ENCODE assay signal across 9 mouse cellular contexts in the genomic region with DNA sequence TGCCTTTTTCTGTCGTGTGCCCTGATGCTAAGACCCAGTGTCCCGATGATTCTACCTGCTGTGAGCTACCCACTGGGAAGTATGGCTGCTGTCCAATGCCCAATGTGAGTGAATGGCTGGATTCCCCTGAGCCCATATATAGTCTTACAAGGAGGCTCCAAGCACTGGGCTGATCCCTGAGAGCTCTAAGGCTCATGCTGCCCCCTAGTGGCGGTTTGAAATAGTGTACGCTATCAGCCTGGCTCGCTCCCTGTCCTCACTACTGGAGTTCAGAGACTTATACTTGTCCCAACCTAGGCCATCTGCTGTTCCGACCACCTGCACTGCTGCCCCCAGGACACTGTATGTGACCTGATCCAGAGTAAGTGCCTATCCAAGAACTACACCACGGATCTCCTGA. TPM values are rescaled to one million over a fixed set of nuclear protein-coding genes. Genes with fewer than 3 reads are reported as not detected.
DNase-seq lines count a peak whose midpoint lies in the region; ATAC-seq lines count a peak whose summit lies in the region.
"Had no signal": no experiment of that assay in that cellular context is flagged by ENCODE, and none has a peak within 500 bp of the region (broad histone marks: within the 10 kb centered on the region; RNA-seq: fewer than 3 reads in every experiment).

No protein-coding gene starts in this region.

- H3K27me3 ChIP-seq in heart, embryonic 11.5 days (ENCODE audit: control insufficient read depth, insufficient read depth, low read length) = peaks cover 5% of the 10 kb centered on the region

- 12% methylated on average over 7 of the region's 7 CpGs for WGBS in heart, embryonic 11.5 days (ENCODE audit: insufficient replicate concordance)

- no peak overlapping the region for H3K4me2 ChIP-seq in heart, embryonic 11.5 days

- H3K4me3 ChIP-seq in heart, embryonic 11.5 days (ENCODE audit: low read depth, low read length) = no peak overlapping the region
- H3K4me3 ChIP-seq: myocyte had no signal

- peak; percentile 98 for DNase-seq in heart, adult 11 months
- DNase-seq in gastrocnemius, postnatal 25 days = peak; percentile 69
- DNase-seq in kidney, adult 9 months = peak; percentile 90
- peak; percentile 87 for DNase-seq in liver
- DNase-seq in naive thymus-derived CD4-positive, alpha-beta T cell, adult 2 months (ENCODE audit: low read depth) = peak; percentile 90
- DNase-seq in spleen, postnatal 36 days (ENCODE audit: low spot score in 2 of 2) = peak; percentile 73 to 76

- no peak overlapping the region for H3K9ac ChIP-seq in heart, embryonic 11.5 days (ENCODE audit: low read depth, low read length)

- H3K9me3 ChIP-seq in heart, embryonic 11.5 days (replicated peaks; ENCODE audit: control insufficient read depth, low read length) = no peaks in the 10 kb centered on the region

- H3K4me1 ChIP-seq in heart, embryonic 11.5 days (ENCODE audit: control insufficient read depth, insufficient read depth, low read length) = peaks cover 32% of the 10 kb centered on the region

- H3K27ac ChIP-seq in heart, embryonic 11.5 days (ENCODE audit: low read depth, low read length) = no peak overlapping the region

- peaks cover 10% of the 10 kb centered on the region for H3K36me3 ChIP-seq in heart, embryonic 11.5 days (ENCODE audit: control insufficient read depth, insufficient read depth, low read length)

- no peak for ATAC-seq in heart, embryonic 11.5 days (replicated peaks; ENCODE audit: insufficient number of reproducible peaks, low FRiP score, low TSS enrichment)
- ATAC-seq in common myeloid progenitor, adult 5-6 weeks (replicated peaks; ENCODE audit: low read depth, poor library complexity, severe bottlenecking) = 0 out of 2 replicates have a peak, but pooled peaks have one; percentile 26

RNA-seq across cellular contexts. Expression of a gene that starts 4.3 kb away (rescaled TPM):
- polyA plus RNA-seq in heart, embryonic 11.5 days (2014; fragmentation: Nextera tagmentation; extraction: Ambion mirVana) = 110 and 113 TPM in 2 replicates
- 20.9 and 26.1 TPM in 2 replicates for total RNA-seq in common myeloid progenitor, adult 5-6 weeks (2017)
- total RNA-seq in gastrocnemius, postnatal 25 days (2021) = 10 to 100 TPM; 28.7 to 35.2 TPM

RNA-seq across cellular contexts. Expression of a gene that starts 13.1 kb away (rescaled TPM):
- polyA plus RNA-seq in heart, embryonic 11.5 days (2014; fragmentation: Nextera tagmentation; extraction: Ambion mirVana) = 3.1 and 5.1 TPM in 2 replicates
- 8.2 and 11.6 TPM in 2 replicates for total RNA-seq in common myeloid progenitor, adult 5-6 weeks (2017)
- total RNA-seq in gastrocnemius, postnatal 25 days (2021) = 1 to 10 TPM; 1.6 to 2.7 TPM

RNA-seq across cellular contexts. Expression of a gene that starts 26.7 kb away (rescaled TPM):
- 274 and 281 TPM in 2 replicates for polyA plus RNA-seq in heart, embryonic 11.5 days (2014; fragmentation: Nextera tagmentation; extraction: Ambion mirVana)
- total RNA-seq in common myeloid progenitor, adult 5-6 weeks (2017) = 24.6 and 35.4 TPM in 2 replicates
- total RNA-seq in gastrocnemius, postnatal 25 days (2021) = 10 to 100 TPM; 54.4 to 76.1 TPM

RNA-seq across cellular contexts. Expression of a gene that starts 35.5 kb away (rescaled TPM):
- 8.5 and 15.8 TPM in 2 replicates for polyA plus RNA-seq in heart, embryonic 11.5 days (2014; fragmentation: Nextera tagmentation; extraction: Ambion mirVana)
- 142 and 145 TPM in 2 replicates for total RNA-seq in common myeloid progenitor, adult 5-6 weeks (2017)
- 1 to 10 TPM; 1.4 to 1.6 TPM for total RNA-seq in gastrocnemius, postnatal 25 days (2021)

RNA-seq across cellular contexts. Expression of a gene that starts 41.2 kb away (rescaled TPM):
- 1.3 TPM in 2 replicates for polyA plus RNA-seq in heart, embryonic 11.5 days (2014; fragmentation: Nextera tagmentation; extraction: Ambion mirVana)
- 1.1 TPM in 1 of 2 replicates, not detected in the other for total RNA-seq in common myeloid progenitor, adult 5-6 weeks (2017)
- under 1 TPM in 1 of 2 experiments, not detected in 1; 0.35 TPM for total RNA-seq in gastrocnemius, postnatal 25 days (2021)
